Mouse (Mus musculus) embryonic facial prominence, embryonic 13.5 days (tissue): ENCODE data around the gene 4930442H23Rik. TPM values are rescaled to one million over a fixed set of nuclear protein-coding genes. Genes with fewer than 3 reads are reported as not detected.
A peak's percentile ranks its signal among the peaks of the same experiment; 100 is the strongest.

Source experiments
- ATAC-seq: fragments of 200-750 bp; cut with Nextera tagmentation; 2 replicates; pipeline ENCODE4 v1.8.0; 2017; ENCODE audit warnings: low read depth; ENCODE audit not compliant: insufficient number of reproducible peaks, insufficient read depth, low FRiP score, low TSS enrichment
- H3K27ac ChIP-seq: fragments of 300-500 bp; sonication (generic); 2 replicates; pipeline ENCODE4 v1.5.1; 2015; ENCODE audit warnings: moderate library complexity, mild to moderate bottlenecking, inconsistent platforms
- H3K27me3 ChIP-seq: fragments of 300-500 bp; sonication (generic); 2 replicates; pipeline ENCODE4 v1.6.1; 2015; ENCODE audit warnings: mild to moderate bottlenecking, inconsistent platforms
- H3K36me3 ChIP-seq: fragments of 300-500 bp; sonication (generic); 2 replicates; pipeline ENCODE4 v1.6.1; 2015; ENCODE audit warnings: mild to moderate bottlenecking, inconsistent platforms
- H3K4me1 ChIP-seq: fragments of 300-500 bp; sonication (generic); 2 replicates; pipeline ENCODE4 v1.6.1; 2015; ENCODE audit warnings: inconsistent platforms
- H3K4me2 ChIP-seq: fragments of 300-500 bp; sonication (generic); 2 replicates; pipeline ENCODE4 v1.6.1; 2015; ENCODE audit warnings: moderate library complexity, mild to moderate bottlenecking, inconsistent platforms
- H3K4me3 ChIP-seq: fragments of 300-500 bp; sonication (generic); 2 replicates; pipeline ENCODE4 v1.5.1; 2015; ENCODE audit warnings: mild to moderate bottlenecking, inconsistent platforms
- H3K9ac ChIP-seq: fragments of 300-500 bp; sonication (generic); 2 replicates; pipeline ENCODE4 v1.6.1; 2015; ENCODE audit warnings: mild to moderate bottlenecking, inconsistent platforms
- H3K9me3 ChIP-seq: fragments of 300-500 bp; sonication (generic); 2 replicates; pipeline ENCODE4 v1.6.1; 2016; ENCODE audit warnings: inconsistent platforms
- WGBS: fragments of 180-500 bp; shearing (Covaris S2); methylation state at CpG from one replicate; pipeline ENCODE4 v1.1.7; 2015; ENCODE audit warnings: mixed read lengths; 5-methylcytosine and 5-hydroxymethylcytosine counted together
- polyA plus RNA-seq: library from polyadenylated mRNA; unstranded; fragments of >200 nt; fragmentation: Nextera tagmentation; extraction: Ambion mirVana; gene quantifications from 2 replicates; pipeline ENCODE4 v1.2.1, GENCODE M21; 2015

The 4930442H23Rik gene
- polyA plus RNA-seq, 1 experiment from 2014 or later: not detected

GRCm38 (mm10) chr10:81140717-81141454, 42.8 kb downstream of the 4930442H23Rik start:
- peak overlapping the region; percentile 84 for H3K4me2 ChIP-seq
- no peaks in the 10 kb centered on the region for H3K27me3 ChIP-seq
- H3K4me3 ChIP-seq: peak overlapping the region; percentile 88
- peaks cover 34% of the 10 kb centered on the region for H3K36me3 ChIP-seq
- no peaks in the 10 kb centered on the region for H3K9me3 ChIP-seq
- no peak for ATAC-seq
- WGBS: 57% methylated on average over 10 of the region's 10 CpGs
- peak overlapping the region; percentile 64 for H3K9ac ChIP-seq
- peaks cover 55% of the 10 kb centered on the region for H3K4me1 ChIP-seq
- H3K27ac ChIP-seq: peak overlapping the region; percentile 68; the same call in 1 of the 2 replicates

DNA sequence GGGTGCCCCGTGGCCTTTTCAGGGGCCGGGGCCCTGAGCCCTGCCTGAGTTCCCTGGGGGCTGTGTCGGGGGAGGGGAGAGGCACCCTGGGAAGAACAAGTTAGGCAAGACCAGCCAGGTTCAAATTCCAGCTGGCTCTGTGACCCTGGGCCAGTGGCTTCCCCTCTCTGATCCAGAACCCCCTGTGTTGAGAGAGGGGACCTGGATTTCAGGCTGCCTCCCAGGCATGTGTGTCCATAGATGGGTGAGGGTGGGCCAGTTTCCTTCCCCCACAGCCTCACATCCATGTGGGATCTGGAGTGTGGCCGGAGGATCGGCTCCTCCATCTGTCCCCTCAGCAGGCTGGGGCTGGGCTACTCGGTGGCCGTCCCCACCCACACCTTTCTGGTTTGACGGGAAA, 43.6 kb downstream of the 4930442H23Rik start:
- Histone ChIP-seq H3K9ac (peak overlapping the region; percentile 64), H3K4me1 (peaks cover 56% of the 10 kb centered on the region), H3K36me3 (peaks cover 25% of the 10 kb centered on the region), H3K9me3 (no peaks in the 10 kb centered on the region), H3K27me3 (peaks cover 8% of the 10 kb centered on the region), H3K4me2 (peak overlapping the region; percentile 84), H3K27ac (peak overlapping the region; percentile 53; the same call in 1 of the 2 replicates), H3K4me3 (peak overlapping the region; percentile 88)
- no peak for ATAC-seq
- WGBS: 46% methylated on average over 8 of the region's 8 CpGs

GRCm38 (mm10) chr10:81139529-81139846, 44.2 kb downstream of the 4930442H23Rik start:
- H3K4me3 ChIP-seq: peak overlapping the region; percentile 88
- 72% methylated on average over 4 of the region's 4 CpGs for WGBS
- peaks cover 20% of the 10 kb centered on the region for H3K36me3 ChIP-seq
- peak overlapping the region; percentile 53; the same call in 1 of the 2 replicates for H3K27ac ChIP-seq
- no peaks in the 10 kb centered on the region for H3K9me3 ChIP-seq
- peaks cover 13% of the 10 kb centered on the region for H3K27me3 ChIP-seq
- no peak for ATAC-seq
- peak overlapping the region; percentile 64 for H3K9ac ChIP-seq
- H3K4me1 ChIP-seq: peaks cover 55% of the 10 kb centered on the region
- peak overlapping the region; percentile 84 for H3K4me2 ChIP-seq

GRCm38 (mm10) chr10:81138821-81139528, 44.7 kb downstream of the 4930442H23Rik start:
- peak overlapping the region; percentile 84 for H3K4me2 ChIP-seq
- no peak for ATAC-seq
- H3K4me3 ChIP-seq: peak overlapping the region; percentile 88
- H3K27ac ChIP-seq: peak overlapping the region; percentile 29; the same call in 1 of the 2 replicates
- no peaks in the 10 kb centered on the region for H3K9me3 ChIP-seq
- H3K9ac ChIP-seq: peak overlapping the region; percentile 96
- H3K36me3 ChIP-seq: peaks cover 15% of the 10 kb centered on the region
- WGBS: 52% methylated on average over 11 of the region's 11 CpGs
- H3K4me1 ChIP-seq: peaks cover 60% of the 10 kb centered on the region
- H3K27me3 ChIP-seq: peaks cover 18% of the 10 kb centered on the region

- Histone ChIP-seq H3K9ac (peak overlapping the region; percentile 96), H3K27me3 (peaks cover 25% of the 10 kb centered on the region), H3K4me3 (peak overlapping the region; percentile 88), H3K9me3 (no peaks in the 10 kb centered on the region), H3K4me2 (peak overlapping the region; percentile 84), H3K27ac (peak overlapping the region; percentile 86), H3K4me1 (peaks cover 62% of the 10 kb centered on the region), H3K36me3 (peaks cover 8% of the 10 kb centered on the region)
- ATAC-seq: no peak
- 2% methylated on average over 24 of the region's 24 CpGs for WGBS
Observed at GRCm38 (mm10) chr10:81138131-81138782, 45.4 kb downstream of the 4930442H23Rik start.

DNA sequence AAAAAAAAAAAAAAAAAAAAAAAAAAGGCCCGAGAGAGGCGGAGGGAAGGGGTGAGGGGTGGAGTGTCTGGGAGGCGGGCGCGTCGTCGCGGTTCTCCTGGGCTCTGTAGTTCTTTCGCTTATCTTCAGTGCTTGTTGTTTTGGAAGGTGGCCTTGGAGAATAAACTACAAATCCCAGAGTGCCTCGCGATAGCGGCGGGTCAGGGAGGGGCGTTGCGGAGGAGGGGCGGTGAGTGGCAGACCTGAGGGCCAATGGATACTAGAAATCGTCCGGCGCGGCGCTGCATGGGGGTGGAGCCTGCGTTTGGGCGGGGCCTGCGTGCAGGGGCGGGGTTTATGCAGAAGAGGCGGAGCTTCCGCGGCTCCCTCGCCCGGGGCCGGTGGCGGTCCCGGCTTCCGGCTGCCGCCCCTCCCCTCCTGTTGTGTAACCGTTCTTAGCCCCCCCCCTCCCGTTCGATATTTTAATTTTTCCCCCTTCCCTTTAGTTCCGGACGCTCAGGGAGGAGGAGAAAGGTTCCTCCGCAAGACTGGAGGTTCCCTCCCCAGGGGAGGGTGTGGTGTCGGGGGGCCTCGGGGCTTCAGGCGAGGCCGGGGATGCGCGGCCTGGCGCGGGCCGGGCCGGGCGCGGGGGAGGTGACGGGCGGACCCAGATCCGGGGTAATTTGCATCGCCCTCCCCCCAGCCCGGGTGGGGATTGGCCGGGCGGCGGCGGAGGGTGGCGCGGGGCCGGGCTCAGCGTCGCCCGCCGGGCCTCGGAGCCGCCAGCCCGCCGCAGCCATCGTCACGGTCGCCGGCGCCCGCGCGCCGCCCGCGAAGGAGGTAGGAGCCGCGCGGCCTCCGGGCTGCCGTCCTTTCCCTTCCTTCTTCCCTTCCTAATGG, 46.2 kb downstream of the 4930442H23Rik start:
- WGBS: under 1% methylated on average over 69 of the region's 89 CpGs
- Histone ChIP-seq H3K4me1 (peaks cover 57% of the 10 kb centered on the region), H3K9ac (peak overlapping the region; percentile 96), H3K27ac (peak overlapping the region; percentile 100), H3K9me3 (no peaks in the 10 kb centered on the region), H3K4me2 (peak overlapping the region; percentile 84), H3K4me3 (peak overlapping the region; percentile 88), H3K27me3 (peaks cover 29% of the 10 kb centered on the region), H3K36me3 (peaks cover 8% of the 10 kb centered on the region; the same call in 1 of the 2 replicates)
- peak; percentile 87 for ATAC-seq

DNA sequence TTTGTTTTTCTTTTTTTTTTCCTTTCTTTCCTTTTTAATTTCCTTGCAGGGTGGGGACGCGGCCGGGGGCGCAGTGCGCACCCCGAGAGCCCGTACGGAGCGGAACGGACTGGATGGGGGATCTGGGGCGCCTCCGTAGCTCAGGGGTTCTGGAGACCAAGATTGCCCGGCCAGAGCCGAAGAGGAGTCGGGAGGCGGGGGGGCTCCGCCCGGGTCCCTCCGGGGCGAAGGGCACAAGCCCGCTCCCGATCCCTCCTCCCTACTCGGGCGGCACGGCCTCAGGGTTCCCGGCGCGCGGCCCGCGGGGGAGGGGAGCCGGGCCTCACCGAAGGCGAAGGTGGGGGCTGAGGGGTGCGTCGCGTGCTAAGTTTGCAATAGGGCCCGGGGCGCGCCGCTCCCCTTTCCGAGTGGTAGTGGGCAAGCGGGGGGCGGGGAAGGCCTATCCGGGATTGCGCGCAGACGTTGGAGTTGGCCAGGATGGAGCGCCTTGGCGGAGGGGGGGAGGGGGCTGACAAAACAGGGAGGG, 46.9 kb downstream of the 4930442H23Rik start:
- Histone ChIP-seq H3K27ac (peak overlapping the region; percentile 100), H3K9ac (peak overlapping the region; percentile 96), H3K9me3 (no peaks in the 10 kb centered on the region), H3K4me1 (peaks cover 51% of the 10 kb centered on the region), H3K4me3 (peak overlapping the region; percentile 88), H3K36me3 (peaks cover 6% of the 10 kb centered on the region; the same call in 1 of the 2 replicates), H3K4me2 (peak overlapping the region; percentile 97), H3K27me3 (peaks cover 29% of the 10 kb centered on the region)
- peak; percentile 23; the same call in 1 of the 2 replicates for ATAC-seq
- 0% methylated on average over 36 of the region's 50 CpGs for WGBS

DNA sequence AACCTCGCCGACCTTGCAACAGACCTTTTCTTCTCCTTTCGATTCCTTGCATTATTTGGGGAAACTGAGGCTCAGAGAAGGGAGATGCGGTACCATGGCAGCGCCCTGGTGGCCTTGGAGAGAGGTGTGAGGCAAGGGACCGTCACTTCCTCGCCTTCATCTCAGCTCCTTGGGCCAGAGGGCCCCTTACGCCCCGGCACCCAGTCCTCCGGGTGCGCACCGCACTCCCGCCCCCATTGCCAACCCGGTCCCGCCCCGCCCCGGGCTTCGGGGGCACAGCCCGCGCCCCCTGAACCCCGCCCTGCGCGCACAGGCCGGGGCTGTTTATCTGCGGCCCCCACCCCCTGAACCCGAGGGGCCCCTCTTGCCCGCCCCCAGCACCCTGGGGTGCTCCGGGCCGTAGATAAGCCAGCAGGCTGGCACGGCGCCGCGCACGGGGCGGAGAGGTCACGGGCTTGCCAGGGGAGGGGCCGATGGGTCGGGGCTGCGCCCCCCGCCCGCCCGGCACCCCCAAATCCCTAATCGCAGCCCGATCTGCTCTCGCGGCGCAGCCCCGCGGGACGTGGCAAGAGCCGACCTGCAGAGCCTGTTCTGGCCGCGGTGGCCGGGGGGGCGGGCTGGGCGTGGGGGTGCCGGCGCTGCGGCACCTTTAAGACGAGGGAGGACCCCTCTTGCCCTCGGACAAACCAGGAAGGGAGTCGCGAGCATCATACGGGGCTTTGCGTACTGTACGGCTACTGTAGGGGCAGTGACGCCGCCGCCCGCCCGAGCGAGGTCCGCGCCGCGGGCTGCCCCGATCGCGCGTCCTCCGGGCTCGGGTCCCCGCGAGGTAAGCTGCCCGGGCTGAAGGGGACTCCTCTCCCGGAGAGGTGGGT, 47.6 kb downstream of the 4930442H23Rik start:
- Histone ChIP-seq H3K4me3 (peak overlapping the region; percentile 88), H3K27me3 (peaks cover 29% of the 10 kb centered on the region), H3K9me3 (no peaks in the 10 kb centered on the region), H3K9ac (peak overlapping the region; percentile 96), H3K27ac (peak overlapping the region; percentile 100), H3K36me3 (no peaks in the 10 kb centered on the region), H3K4me2 (peak overlapping the region; percentile 97), H3K4me1 (peaks cover 44% of the 10 kb centered on the region)
- WGBS: 1% methylated on average over 85 of the region's 86 CpGs
- ATAC-seq: 0 out of 2 replicates have a peak, but pooled peaks have one; percentile 4

- no peaks in the 10 kb centered on the region for H3K36me3 ChIP-seq
- peak within 1 kb of the TSS; percentile 100 for H3K27ac ChIP-seq
- peaks cover 35% of the 10 kb centered on the region for H3K4me1 ChIP-seq
- 2% methylated on average over 41 of the region's 41 CpGs for WGBS
- H3K9me3 ChIP-seq: no peaks in the 10 kb centered on the region
- peak within 1 kb of the TSS; percentile 88 for H3K4me3 ChIP-seq
- peak within 1 kb of the TSS; percentile 97 for H3K4me2 ChIP-seq
- peak within 1 kb of the TSS; percentile 96 for H3K9ac ChIP-seq
- no peak for ATAC-seq
- peaks cover 29% of the 10 kb centered on the region for H3K27me3 ChIP-seq
Observed at GRCm38 (mm10) chr10:81134966-81135681, 48.5 kb downstream of the 4930442H23Rik start, which contains the start of gene Zbtb7a. Gene Zbtb7a (plus strand): TSS chr10:81135220.
